Mouse (Mus musculus): Measurements from ENCODE around the gene Smad1.

The Smad1 gene

DNA sequence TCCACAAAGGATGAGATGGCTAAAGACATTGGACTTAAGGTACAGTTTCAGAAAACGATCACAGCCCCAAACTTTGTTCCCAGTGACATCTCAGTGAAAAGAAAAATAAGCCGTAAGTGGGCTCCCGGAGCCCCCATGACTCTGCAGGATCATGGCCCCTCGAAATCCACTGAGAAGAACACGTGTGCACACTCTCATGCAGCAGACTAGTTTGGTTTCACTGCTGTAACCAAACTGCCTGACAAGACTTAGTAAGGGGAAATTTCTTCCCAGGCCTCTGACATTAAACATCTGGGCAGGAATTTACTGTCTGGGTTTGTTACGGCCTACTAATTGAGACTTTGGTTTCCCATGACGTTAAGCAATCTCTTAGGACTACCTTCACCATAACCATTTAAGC lies 45.3 kb downstream of the Smad1 start:
- DNase-seq (ENCODE audit: low spot score): no peak

DNA sequence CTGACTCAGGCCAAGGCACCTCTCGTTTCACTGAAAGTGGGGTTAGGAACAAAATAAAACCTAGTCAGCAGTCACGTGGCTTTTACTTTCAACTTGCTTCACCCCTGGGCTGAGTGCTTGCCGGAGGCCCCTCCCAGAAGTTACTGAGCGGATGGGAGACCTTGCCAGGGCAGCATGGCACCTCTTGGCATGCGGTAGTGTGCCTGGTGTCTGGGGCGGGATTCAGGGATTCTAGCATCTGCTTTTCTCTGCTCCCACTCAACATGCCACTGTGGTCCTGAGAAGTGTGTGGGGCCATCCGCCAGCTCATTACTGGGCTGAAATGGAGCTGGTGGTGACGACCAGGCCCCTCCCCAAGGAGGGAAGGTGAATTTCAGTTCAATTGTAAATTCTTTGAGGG lies 47.4 kb downstream of the Smad1 start:
- DNase-seq (ENCODE audit: low spot score): no peak

DNA sequence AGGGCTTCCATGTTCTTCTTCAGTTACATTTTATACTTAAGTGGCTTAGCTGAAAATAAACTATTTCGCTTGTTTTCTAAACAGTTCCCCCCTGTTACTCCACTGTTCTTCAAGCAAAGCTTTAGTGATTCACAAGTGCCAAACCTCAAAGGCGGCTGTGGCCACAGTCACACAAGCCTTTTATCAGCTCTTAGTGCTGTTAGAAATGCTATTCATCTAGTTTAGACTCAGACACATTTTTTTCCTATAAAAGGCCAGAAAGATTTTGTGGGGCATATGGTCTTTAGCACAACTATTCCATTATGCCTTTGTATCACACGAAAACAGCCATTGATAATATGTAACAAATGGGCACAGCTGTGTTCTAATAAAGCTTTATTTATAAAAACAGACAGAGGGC lies 48.5 kb downstream of the Smad1 start:
- no peak for DNase-seq (ENCODE audit: low spot score)

DNA sequence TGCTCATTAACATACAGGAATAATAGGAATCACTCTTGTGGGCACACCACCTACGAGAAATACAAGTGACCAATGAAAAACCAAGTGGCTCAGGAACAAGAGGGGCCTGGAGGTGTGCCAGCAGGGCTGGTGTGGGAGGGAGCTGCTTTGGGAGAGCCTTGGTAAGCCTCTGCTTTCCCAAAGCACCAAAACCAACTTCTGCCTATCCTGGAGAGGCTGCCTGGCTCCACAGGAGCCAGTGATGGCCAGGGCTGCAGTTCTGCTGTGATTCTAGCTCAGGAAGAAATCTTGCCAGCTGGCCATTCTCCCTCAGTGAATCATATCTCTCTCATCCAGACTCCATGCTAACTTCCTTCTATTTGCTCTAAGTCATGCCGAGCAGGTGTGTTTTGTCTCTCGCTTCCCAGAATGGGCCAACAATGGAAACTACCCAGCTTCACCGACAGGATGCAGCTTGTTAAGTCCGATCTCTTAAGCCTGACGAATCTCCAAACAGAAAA lies 49.2 kb downstream of the Smad1 start:
- DNase-seq (ENCODE audit: low spot score): peak; percentile 27

DNA sequence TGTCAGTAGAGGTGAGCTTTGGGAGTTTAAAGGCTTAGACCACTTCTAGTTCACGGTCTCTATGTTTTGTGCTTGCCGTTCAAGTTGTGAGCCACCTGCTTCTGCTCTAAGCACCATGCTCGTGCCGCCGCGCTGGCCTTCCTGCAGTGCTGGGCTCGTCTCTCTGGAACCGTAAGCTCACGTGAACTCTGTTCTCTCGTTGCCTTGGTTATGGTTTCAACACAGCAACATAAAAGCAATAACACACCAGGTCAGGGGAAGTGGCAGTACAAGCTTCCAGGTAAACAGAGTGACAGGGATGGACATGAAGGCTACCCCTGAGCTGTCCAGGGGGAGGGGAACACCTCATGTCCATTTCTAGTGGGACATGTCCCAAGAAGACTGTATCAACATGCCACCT lies 52.9 kb downstream of the Smad1 start:
- no peak for DNase-seq (ENCODE audit: low spot score)

DNA sequence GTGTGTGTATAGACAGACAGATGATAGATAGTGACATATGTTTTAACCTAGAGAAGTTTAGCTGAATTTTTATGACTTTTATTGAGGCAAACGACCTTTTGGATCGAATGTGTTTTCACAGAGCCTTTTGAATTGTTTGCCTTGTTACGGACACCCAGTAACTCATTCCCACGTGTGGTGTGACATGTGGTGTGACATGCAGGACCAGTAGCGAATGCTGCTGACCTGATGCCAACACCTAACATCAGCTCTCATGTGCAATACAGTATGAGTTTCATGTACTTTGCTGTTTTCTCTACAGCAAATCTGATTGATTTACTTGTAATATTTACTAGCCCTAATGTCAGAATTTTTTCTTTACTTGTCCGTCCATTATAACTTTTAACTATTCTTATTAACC lies 53.5 kb downstream of the Smad1 start:
- no peak for DNase-seq (ENCODE audit: low spot score)

DNA sequence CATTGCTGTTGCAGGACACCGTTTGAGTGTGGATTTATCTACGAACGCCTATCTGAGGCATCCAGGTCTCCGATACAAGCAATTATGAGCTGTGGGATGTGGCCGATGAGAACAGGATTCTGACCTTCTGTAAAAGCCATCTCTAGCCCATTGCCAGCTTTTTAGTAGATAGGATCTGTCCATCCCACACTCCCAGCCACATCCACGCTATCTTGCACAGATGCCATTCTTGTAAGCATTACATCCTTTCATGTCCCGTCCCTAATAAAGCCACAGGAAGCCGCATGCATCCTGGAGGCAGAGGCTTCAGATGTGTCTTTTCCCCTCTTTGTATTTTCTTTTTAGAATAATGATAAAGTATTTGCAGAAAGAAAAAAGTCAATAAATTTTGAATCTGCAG lies 58.1 kb downstream of the Smad1 start:
- no peak for DNase-seq (ENCODE audit: low spot score)

DNA sequence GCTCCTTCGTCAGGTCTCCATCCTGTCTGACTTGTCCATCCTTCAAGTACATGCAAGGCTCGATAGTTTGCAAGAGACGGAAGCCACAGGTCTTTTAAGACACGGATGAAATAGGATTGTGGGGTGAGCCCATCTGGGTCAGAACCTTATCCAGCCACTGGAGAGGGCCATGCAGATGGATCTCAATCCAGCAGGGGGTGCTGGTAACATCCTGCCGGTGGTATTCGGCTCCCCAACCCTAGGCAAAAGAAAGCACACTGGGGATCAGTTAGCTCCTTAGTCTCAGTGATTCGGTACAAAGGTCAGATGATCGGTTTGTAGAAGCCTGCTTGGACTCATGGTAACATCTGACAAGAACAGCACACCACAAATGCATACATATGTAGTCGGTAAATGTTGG lies 59.8 kb downstream of the Smad1 start:
- no peak for DNase-seq (ENCODE audit: low spot score)

DNA sequence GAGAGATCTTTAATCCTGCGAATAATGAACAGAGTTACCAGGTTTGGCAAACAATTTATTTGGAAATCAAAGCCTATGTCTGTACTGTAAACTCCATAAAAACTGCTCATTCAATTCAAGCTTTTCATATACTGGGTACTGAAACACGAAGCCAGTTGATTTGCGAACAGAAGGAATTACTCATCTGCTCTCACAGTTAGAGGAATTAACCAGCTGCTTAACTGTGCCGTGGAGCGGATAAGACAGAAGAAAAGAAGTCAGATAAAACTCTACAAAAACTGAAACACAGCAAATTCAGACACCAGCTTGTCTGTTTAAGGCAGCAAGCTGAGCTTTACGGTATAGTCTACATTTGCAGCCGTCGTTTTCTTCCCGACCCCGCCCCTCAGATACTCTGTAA lies 60.7 kb downstream of the Smad1 start:
- DNase-seq (ENCODE audit: low spot score): no peak

DNA sequence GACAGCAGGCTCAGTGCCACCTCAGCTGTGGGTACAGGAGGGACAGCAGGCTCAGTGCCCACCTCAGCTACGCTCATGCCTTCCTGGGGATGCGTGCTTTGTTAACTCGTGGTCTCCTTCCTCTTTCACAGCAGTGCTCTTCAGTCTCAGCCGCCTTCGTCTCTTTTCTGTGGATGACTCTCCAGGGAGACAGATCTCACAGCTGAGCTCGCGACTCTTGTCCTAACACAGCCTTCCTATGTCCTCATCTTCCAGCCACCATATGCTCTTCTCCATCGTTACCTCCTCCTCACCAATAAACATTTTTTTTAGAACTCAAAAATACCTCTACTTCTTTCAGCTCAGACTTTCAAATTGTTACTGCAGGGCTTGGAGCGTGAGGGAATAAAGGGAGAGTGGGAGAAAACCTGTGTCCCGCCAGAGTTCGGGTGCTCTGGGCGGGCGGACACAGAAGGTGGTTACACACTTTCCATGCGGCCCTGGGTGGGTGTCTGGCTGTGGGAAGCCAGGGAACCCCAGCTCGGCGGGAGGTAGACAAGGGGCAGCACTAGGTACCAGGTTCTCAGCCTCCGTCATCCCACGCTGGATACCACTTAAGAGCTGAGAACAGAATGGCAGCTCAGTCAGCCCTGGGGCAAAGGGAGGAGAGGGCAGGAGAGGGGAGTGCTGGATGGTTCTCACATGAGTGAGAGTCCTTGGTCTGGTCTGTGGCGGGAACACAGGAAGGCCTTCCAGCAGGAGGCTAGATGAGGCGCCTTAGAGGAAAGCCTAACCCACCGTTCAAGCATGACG lies 67.0 kb downstream of the Smad1 start:
- no peak for DNase-seq (ENCODE audit: low spot score)

DNA sequence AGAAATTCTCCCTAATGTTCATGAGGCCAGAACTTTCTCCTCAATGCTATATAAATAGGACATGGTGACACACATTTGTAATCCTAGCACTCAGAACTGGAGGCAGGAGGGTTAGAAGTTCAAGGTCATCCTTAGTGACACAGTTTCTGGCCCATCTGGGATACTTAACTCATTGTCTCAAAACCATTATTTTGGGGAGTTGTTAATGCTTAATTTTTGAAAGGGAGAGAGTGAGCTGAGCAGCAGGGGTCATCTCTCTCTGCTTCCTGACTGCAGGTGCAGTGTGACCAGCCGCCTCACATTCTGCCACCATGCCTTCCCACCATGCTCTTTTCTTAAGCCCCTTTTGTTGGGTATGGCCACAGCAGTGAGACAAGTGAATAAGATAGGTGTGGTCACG lies 67.7 kb downstream of the Smad1 start:
- DNase-seq (ENCODE audit: low spot score): no peak

DNA sequence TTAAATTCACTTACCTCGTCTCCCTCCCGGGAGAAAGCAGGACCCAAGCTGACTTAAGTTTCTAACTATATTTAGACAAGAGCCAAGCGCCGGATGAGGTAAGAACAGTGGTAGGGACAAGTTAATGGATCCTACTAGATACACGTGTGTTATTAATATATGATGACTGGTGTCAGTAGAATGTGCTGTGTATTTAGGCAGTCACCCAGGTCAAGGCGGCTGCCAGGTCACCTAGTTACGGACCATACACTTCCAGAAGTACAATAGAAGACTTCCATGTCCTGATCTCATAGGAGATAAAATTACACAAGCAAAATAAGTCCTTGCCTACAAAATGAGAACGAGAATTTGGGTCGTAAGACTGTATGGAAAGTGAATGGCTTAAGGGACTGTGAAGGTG lies 68.3 kb downstream of the Smad1 start:
- DNase-seq (ENCODE audit: low spot score): no peak

DNA sequence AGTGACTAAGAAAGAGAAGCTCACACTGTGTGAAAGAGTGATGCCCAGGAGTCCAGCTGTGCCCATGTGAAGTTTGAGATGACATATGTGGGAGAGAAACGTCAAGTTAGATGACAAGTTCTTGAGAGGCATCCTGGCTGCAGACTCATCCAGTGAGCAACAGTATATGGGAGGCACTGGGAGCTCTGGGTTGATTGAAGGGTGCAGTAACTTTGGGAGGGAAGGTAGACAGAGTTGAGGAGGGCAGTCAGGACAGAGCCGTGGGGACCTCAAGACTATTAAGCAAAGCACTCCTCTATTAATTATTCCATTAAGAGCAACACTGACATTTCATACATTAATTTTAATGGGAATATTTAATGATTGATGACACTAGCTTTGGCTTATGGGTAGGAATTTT lies 69.6 kb downstream of the Smad1 start:
- no peak for DNase-seq (ENCODE audit: low spot score)

DNA sequence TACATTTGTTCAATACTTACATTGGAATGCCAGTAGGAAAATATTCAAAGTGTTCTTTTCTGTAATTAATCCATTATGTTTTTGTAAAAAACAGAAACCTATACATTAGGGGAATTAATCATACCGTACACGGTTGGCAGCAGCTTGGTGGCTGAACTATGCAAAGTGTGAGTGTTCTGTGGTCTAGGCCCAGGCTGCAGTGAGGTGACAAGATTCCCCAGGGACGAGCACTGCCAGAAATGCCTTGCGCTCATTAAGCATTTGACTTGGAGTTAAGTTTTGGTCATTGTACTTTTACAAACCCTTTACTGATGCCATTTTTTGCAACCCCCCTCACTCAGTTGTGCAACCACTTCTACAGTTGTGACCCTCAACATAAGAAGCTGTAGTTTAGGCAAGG lies 70.1 kb downstream of the Smad1 start:
- DNase-seq (ENCODE audit: low spot score): no peak

DNA sequence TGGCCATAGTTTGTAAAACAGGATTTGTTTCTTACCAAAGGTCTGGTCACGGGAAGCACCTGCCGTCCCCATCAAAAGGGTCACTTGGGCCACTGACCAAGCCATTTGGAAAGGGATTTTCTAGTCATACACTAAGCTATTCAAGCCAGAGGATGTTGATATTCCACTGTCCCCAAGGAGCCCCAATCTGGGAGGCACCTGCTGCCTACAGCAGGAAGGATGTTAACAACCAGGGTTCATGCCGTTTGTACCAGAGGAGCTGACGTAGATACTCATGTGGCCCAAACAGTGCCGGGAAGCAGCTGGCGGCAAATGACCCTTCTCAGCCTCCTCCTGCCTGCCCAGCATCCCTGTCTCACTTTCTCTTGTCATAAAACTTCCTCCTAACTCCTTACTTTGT lies 73.8 kb downstream of the Smad1 start:
- DNase-seq (ENCODE audit: low spot score): no peak

DNA sequence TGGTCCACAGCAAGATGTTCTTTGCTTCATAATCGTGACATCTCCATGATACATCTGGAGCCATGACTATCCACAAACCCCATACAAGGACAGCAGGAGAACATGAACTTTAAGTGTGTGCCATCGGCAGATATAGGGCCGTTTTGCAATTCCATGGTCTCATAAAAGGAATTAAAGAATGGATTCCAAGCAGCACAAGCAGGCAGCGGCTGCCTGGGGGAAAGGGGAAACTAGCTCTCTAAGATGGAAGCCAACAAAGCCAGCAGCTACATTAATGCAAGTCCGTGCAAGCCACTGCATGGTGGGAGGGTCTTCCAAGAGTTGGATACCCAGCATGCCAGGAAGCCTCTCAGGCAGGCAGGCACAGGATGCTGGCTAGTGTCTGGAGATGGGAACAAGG lies 74.4 kb downstream of the Smad1 start:
- DNase-seq (ENCODE audit: low spot score): no peak

DNA sequence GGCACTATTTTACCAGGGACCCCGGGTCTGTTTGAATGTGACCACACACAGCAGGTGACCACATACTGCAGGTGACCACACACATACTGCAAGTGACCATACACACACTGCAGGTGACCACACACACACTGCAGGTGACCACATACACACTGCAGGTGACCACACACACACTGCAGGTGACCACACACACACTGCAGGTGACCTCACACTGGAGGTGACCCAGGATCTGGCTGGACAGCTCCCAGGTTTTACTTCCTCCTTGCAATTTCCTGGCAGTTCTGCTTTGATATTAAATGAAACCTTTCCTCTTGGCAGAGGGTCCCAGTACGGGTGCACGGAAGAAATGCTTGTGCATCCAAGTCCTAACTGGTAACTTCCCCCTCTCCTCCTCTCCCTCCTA lies 75.3 kb downstream of the Smad1 start:
- DNase-seq (ENCODE audit: low spot score): no peak

DNA sequence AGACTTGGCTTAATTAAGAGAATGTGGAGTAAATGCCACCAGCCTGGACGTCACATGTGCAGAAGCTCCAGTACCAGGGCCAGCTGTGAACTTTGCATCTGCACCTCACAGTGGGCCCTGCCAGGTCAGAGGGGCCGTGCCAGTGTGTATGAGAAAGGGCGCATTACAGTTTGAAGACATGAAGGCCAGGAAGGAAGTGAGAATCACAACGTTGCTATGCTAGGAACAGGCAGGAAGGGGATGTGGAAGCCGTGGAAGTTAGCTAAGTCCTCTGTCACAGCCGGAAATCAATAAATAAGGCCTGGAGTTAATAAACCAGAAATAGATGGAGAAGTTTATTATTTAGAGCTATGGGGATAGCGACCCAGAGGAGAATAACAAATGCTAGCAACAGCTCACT lies 76.2 kb downstream of the Smad1 start:
- DNase-seq (ENCODE audit: low spot score): no peak

DNA sequence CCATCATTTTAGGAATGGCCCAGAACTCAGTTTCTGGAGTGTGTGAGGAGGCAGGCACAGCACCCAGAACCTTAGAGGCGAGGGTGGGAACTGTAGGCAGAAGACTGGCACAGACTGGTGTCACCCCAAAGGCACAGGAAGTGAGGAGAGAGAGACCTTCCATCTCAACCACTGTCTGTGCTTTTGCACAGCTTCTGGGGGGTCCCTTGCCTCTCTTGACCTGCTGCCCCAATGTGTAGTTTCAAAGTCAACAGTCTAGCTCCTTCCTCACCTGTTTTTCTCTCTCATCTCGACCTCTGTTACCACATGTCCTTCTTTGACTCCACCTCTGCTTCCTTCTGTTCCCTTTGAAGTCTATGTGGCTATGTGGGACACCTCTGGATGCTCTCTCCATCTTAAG lies 88.5 kb downstream of the Smad1 start:
- no peak for DNase-seq (ENCODE audit: low spot score)

DNA sequence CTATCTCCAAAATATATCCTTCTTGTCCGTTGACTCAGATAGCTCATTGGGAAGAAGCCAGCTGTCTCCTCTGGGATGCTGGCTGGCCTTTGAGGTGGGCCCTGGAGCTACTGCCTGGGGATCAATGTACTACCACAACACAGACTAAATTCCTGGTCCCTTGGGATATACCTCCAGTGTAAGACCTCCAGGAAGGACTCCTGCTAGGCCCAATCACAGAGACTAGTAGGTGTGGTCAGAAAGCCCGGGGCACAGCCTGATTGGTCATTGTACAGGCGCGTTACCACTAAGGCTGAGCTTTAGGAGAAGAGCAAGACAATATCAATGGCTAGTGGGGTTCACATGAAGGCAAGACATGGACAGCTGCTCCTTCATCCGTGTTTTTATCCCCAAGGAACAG lies 93.4 kb downstream of the Smad1 start:
- no peak for DNase-seq (ENCODE audit: low spot score)

DNA sequence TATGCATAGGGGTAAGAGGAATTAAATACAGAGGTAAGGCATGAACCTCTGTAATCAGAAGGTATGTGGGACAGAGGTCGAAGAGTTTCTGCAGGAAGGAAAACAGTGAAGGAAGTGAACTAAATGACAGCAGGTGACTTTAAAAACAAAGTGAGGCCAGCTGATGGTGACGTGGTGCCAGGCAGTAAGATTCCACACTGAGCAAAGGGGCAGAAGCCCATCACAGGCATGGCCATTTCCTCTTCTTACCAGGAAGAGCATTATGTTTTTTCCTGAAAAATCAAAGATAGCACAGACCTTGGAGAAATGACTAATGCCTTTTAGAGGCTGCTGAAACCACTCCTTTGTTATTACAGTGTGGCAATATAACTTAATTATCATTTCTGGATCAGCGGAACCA lies 97.8 kb downstream of the Smad1 start:
- no peak for DNase-seq (ENCODE audit: low spot score)

DNA sequence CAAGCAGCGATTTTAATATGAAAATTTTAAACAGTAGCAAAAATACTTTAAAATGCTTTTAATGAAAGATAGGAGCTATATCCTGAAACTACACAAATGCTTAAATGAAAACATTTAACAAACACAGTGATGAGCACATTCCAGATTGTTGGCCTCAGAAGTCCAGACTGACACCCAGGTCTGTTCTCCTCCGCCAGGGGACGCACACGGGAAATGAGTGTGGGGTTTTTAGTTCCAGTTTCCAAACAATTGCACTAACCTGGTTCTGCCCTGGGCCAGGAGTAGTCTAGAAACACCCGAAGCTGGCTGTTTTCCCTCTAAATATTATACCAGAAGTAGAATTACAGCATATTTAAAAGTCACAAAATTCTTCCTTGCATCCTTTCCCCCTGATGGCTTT lies 99.6 kb downstream of the Smad1 start:
- no peak for DNase-seq (ENCODE audit: low spot score)

DNA sequence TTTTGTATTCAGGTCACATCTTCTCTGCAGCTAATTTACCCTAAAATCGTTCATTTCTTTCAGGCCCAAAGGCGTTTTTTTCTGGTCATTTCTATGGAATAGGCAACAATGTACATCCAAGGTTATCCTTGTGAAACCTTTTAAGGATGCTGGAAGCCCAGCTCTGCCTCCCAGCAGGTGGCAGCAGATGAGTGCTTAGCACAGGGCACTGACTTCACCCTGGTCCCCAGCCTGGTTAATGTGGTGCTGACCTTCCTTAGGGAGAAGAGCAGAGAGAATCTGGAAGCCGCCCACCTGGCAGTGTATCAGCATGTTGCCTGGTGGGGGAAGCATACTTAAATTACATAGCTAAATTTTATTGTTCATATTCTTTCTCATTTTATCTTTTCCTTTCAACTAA lies 101.6 kb downstream of the Smad1 start:
- peak; percentile 68 for DNase-seq (ENCODE audit: low spot score)
